Mouse (Mus musculus): ENCODE measurements around the gene Prg3. TPM values are rescaled to one million over a fixed set of nuclear protein-coding genes. Genes with fewer than 3 reads are reported as not detected.
A peak's percentile ranks its signal among the peaks of the same experiment; 100 is the strongest.

Prg3 gene
- total and polyA plus RNA-seq, 3 experiments = not detected

- TF ChIP-seq ZNF384 (IDR thresholded peaks at IDR 0.05; ENCODE audit: low read depth, low read length) (peak; percentile 93), MYB (IDR thresholded peaks at IDR 0.05; ENCODE audit: low read depth, low read length) (no peak), MAX (IDR thresholded peaks at IDR 0.05; ENCODE audit: low read length) (peak; percentile 37; the same call in 1 of the 2 replicates), CHD1 (IDR thresholded peaks at IDR 0.05; ENCODE audit: low read depth, low read length) (no peak; the same call in 1 of the 2 replicates), GABPA (IDR thresholded peaks at IDR 0.05; ENCODE audit: low read depth, low read length) (no peak), EP300 (IDR thresholded peaks at IDR 0.05; ENCODE audit: low read depth in 1 of 2, low read length in 2 of 2) (peak; percentile 80 to 83), RAD21 (IDR thresholded peaks at IDR 0.05; ENCODE audit: low read depth, low read length) (no peak)
Observed at GRCm38 (mm10) chr2:84939306-84939705, 48.7 kb upstream of the Prg3 start (continued).

DNA sequence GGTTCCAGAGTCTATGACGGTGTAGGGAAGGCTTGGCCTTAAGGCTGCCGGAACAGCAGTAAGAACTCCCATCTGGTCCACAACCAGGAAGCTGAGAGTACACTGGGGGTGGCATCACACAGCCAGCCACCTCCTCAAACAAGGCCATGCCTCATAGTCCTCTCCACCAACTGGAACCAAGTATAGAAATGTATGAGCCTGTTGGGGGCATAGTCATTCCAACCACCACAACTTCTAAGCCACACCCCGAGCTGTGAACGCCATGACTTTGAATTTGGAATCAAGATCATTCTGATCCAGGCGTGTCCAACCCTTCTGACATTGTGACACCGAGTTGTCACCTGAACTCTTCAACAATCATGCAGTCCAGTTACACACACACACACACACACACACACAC, 48.3 kb upstream of the Prg3 start:
- TF ChIP-seq MAX (IDR thresholded peaks at IDR 0.05; ENCODE audit: low read length) (no peak), CTCF (IDR thresholded peaks at IDR 0.05 in 2 of 3, conservative IDR thresholded peaks at IDR 0.05 in 1 of 3; ENCODE audit: control insufficient read depth in 1 of 3, insufficient read depth in 1 of 3, low read depth in 2 of 3, low read length in 3 of 3, poor library complexity in 1 of 3, severe bottlenecking in 1 of 3) (no peak), CHD2 (IDR thresholded peaks at IDR 0.05; ENCODE audit: low read length) (no peak), ZMIZ1 (IDR thresholded peaks at IDR 0.05; ENCODE audit: low read depth, low read length) (no peak), TAL1 (IDR thresholded peaks at IDR 0.05; ENCODE audit: low read length) (no peak), NELFE (IDR thresholded peaks at IDR 0.05; ENCODE audit: low read depth, low read length) (no peak), KAT2A (conservative IDR thresholded peaks at IDR 0.05; ENCODE audit: low read depth, low read length) (no peak), TBP (IDR thresholded peaks at IDR 0.05; ENCODE audit: low read depth, low read length) (no peak), ELF1 (IDR thresholded peaks at IDR 0.05; ENCODE audit: low read depth, low read length) (no peak), POLR2A (IDR thresholded peaks at IDR 0.05; ENCODE audit: control insufficient read depth in 1 of 2, insufficient read depth in 1 of 2, low read depth in 1 of 2, low read length in 2 of 2, poor library complexity in 1 of 2) (no peak), USF2 (IDR thresholded peaks at IDR 0.05; ENCODE audit: borderline replicate concordance in 1 of 2, insufficient read depth in 1 of 2, low read depth in 1 of 2, low read length in 2 of 2) (no peak), MXI1 (IDR thresholded peaks at IDR 0.05; ENCODE audit: low read depth, low read length) (no peak), MAFK (IDR thresholded peaks at IDR 0.05; ENCODE audit: borderline replicate concordance, low read depth, low read length) (no peak), MAZ (IDR thresholded peaks at IDR 0.05; ENCODE audit: low read depth, low read length) (no peak), MYC (IDR thresholded peaks at IDR 0.05; ENCODE audit: low read depth, low read length) (no peak), NRF1 (IDR thresholded peaks at IDR 0.05; ENCODE audit: insufficient read depth, low read depth, low read length, poor library complexity, severe bottlenecking) (no peak), RCOR1 (IDR thresholded peaks at IDR 0.05; ENCODE audit: low read depth, low read length) (no peak), GATA1 (IDR thresholded peaks at IDR 0.05; ENCODE audit: low read depth, low read length) (no peak), SMC3 (IDR thresholded peaks at IDR 0.05; ENCODE audit: low read depth, low read length) (no peak)
- no peak for DNase-seq (ENCODE audit: low read depth, low spot score)
- Histone ChIP-seq H3K9ac (ENCODE audit: control insufficient read depth, low read depth, low read length, poor library complexity, severe bottlenecking) (peak overlapping the region; percentile 23; the same call in 1 of the 2 replicates), H3K4me1 (ENCODE audit: control insufficient read depth in 1 of 2, insufficient read depth in 2 of 2, low read length in 2 of 2) (peaks cover 9 to 20% of the 10 kb centered on the region in 2 experiments), H3K79me2 (ENCODE audit: control insufficient read depth, insufficient read depth, low read length, poor library complexity) (peaks cover 28% of the 10 kb centered on the region), H3K4me3 (ENCODE audit: control insufficient read depth in 1 of 2, insufficient read depth in 1 of 2, low read depth in 2 of 2, low read length in 2 of 2) (peak overlapping the region; percentile 19 to 34; a peak in 3 of 4 replicates), H3K36me3 (ENCODE audit: control insufficient read depth in 1 of 2, insufficient read depth in 2 of 2, low read length in 2 of 2) (peaks cover under 1 to 22% of the 10 kb centered on the region in 2 experiments), H3K9me3 (replicated peaks; ENCODE audit: insufficient read depth, low read length) (no peaks in the 10 kb centered on the region), H3K27me3 (ENCODE audit: control insufficient read depth in 1 of 2, insufficient read depth in 2 of 2, low read length in 2 of 2) (no peaks in the 10 kb centered on the region), H3K27ac (ENCODE audit: control insufficient read depth, low read depth, low read length) (peak overlapping the region; percentile 99)
